Mouse (Mus musculus): ENCODE measurements around the gene Irf3. TPM values are rescaled to one million over a fixed set of nuclear protein-coding genes. Genes with fewer than 3 reads are reported as not detected.
A peak's percentile ranks its signal among the peaks of the same experiment; 100 is the strongest.

The Irf3 gene
- polyA plus RNA-seq (2015; fragmentation: Nextera tagmentation; extraction: Ambion mirVana): 55.7 and 59.8 TPM in 2 replicates

GRCm38 (mm10) chr7:44997231-44997939 lies at the start of gene Irf3:
Gene Irf3 (plus strand): TSS chr7:44997648.
- Histone ChIP-seq H3K9ac (ENCODE audit: low read length) (peak within 1 kb of the TSS; percentile 84), H3K4me2 (replicated peaks; ENCODE audit: low read depth) (peak within 1 kb of the TSS; percentile 79), H3K27me3 (ENCODE audit: control insufficient read depth, insufficient read depth, low read length) (no peaks in the 10 kb centered on the region), H3K36me3 (ENCODE audit: control insufficient read depth, insufficient read depth, low read length) (peaks cover 14% of the 10 kb centered on the region), H3K27ac (replicated peaks) (peak within 1 kb of the TSS; percentile 95), H3K4me3 (ENCODE audit: low read depth, low read length) (peak within 1 kb of the TSS; percentile 67), H3K9me3 (ENCODE audit: control insufficient read depth, low read length) (no peaks in the 10 kb centered on the region), H3K4me1 (replicated peaks; ENCODE audit: control insufficient read depth, insufficient read depth) (peaks cover 8% of the 10 kb centered on the region)
- TF ChIP-seq EP300 (optimal IDR thresholded peaks at IDR 0.05) (no peak), CTCF (IDR thresholded peaks at IDR 0.05; ENCODE audit: low read depth) (no peak)
- WGBS: under 1% methylated on average over 43 of the region's 43 CpGs
- ATAC-seq (ENCODE audit: low FRiP score, low TSS enrichment) (peak; percentile 92), DNase-seq (ENCODE audit: low spot score) (peak; percentile 97)

GRCm38 (mm10) chr7:44949922-44950321 lies 47.5 kb upstream of the Irf3 start:
- TF ChIP-seq CTCF (IDR thresholded peaks at IDR 0.05; ENCODE audit: low read depth): no peak
- no peak for TF ChIP-seq EP300 (optimal IDR thresholded peaks at IDR 0.05)
- H3K36me3 ChIP-seq (ENCODE audit: control insufficient read depth, insufficient read depth, low read length): no peaks in the 10 kb centered on the region
- no peak overlapping the region for H3K9ac ChIP-seq (ENCODE audit: low read length)
- H3K27ac ChIP-seq (replicated peaks): no peak overlapping the region
- H3K4me1 ChIP-seq (replicated peaks; ENCODE audit: control insufficient read depth, insufficient read depth): no peaks in the 10 kb centered on the region
- 68% methylated on average over 6 of the region's 6 CpGs for WGBS
- no peak overlapping the region for H3K4me3 ChIP-seq (ENCODE audit: low read depth, low read length)
- H3K4me2 ChIP-seq (replicated peaks; ENCODE audit: low read depth): no peak overlapping the region
- ATAC-seq (ENCODE audit: low FRiP score, low TSS enrichment): no peak
- no peaks in the 10 kb centered on the region for H3K27me3 ChIP-seq (ENCODE audit: control insufficient read depth, insufficient read depth, low read length)
- no peaks in the 10 kb centered on the region for H3K9me3 ChIP-seq (ENCODE audit: control insufficient read depth, low read length)
- DNase-seq (ENCODE audit: low spot score): no peak

GRCm38 (mm10) chr7:44951960-44952359 lies 45.5 kb upstream of the Irf3 start:
- H3K27ac ChIP-seq (replicated peaks): peak overlapping the region; percentile 86
- H3K4me1 ChIP-seq (replicated peaks; ENCODE audit: control insufficient read depth, insufficient read depth): no peaks in the 10 kb centered on the region
- peak overlapping the region; percentile 90 for H3K4me2 ChIP-seq (replicated peaks; ENCODE audit: low read depth)
- H3K9me3 ChIP-seq (ENCODE audit: control insufficient read depth, low read length): no peaks in the 10 kb centered on the region
- peak; percentile 87 for ATAC-seq (ENCODE audit: low FRiP score, low TSS enrichment)
- peak; percentile 88 for DNase-seq (ENCODE audit: low spot score)
- TF ChIP-seq EP300 (optimal IDR thresholded peaks at IDR 0.05) (no peak), CTCF (IDR thresholded peaks at IDR 0.05; ENCODE audit: low read depth) (no peak)
- H3K4me3 ChIP-seq (ENCODE audit: low read depth, low read length): peak overlapping the region; percentile 52
- no peaks in the 10 kb centered on the region for H3K36me3 ChIP-seq (ENCODE audit: control insufficient read depth, insufficient read depth, low read length)
- WGBS: under 1% methylated on average over 10 of the region's 10 CpGs
- no peaks in the 10 kb centered on the region for H3K27me3 ChIP-seq (ENCODE audit: control insufficient read depth, insufficient read depth, low read length)
- H3K9ac ChIP-seq (ENCODE audit: low read length): peak overlapping the region; percentile 62

- Histone ChIP-seq H3K9ac (ENCODE audit: low read length) (peak overlapping the region; percentile 62), H3K4me2 (replicated peaks; ENCODE audit: low read depth) (peak overlapping the region; percentile 90), H3K9me3 (ENCODE audit: control insufficient read depth, low read length) (no peaks in the 10 kb centered on the region), H3K27ac (replicated peaks) (peak overlapping the region; percentile 86), H3K36me3 (ENCODE audit: control insufficient read depth, insufficient read depth, low read length) (no peaks in the 10 kb centered on the region), H3K4me3 (ENCODE audit: low read depth, low read length) (peak overlapping the region; percentile 52), H3K27me3 (ENCODE audit: control insufficient read depth, insufficient read depth, low read length) (no peaks in the 10 kb centered on the region), H3K4me1 (replicated peaks; ENCODE audit: control insufficient read depth, insufficient read depth) (no peaks in the 10 kb centered on the region)
- 6% methylated on average over 24 of the region's 24 CpGs for WGBS
- peak; percentile 90 for ATAC-seq (ENCODE audit: low FRiP score, low TSS enrichment)
- DNase-seq (ENCODE audit: low spot score): peak; percentile 95
- no peak for TF ChIP-seq EP300 (optimal IDR thresholded peaks at IDR 0.05)
- 0 out of 2 replicates have a peak, but pooled peaks have one; percentile 6 for TF ChIP-seq CTCF (IDR thresholded peaks at IDR 0.05; ENCODE audit: low read depth)
Observed at GRCm38 (mm10) chr7:44952611-44953306, 44.7 kb upstream of the Irf3 start.

GRCm38 (mm10) chr7:44953561-44953960 lies 43.9 kb upstream of the Irf3 start:
- Histone ChIP-seq H3K4me3 (ENCODE audit: low read depth, low read length) (no peak overlapping the region), H3K4me2 (replicated peaks; ENCODE audit: low read depth) (no peak overlapping the region), H3K27me3 (ENCODE audit: control insufficient read depth, insufficient read depth, low read length) (no peaks in the 10 kb centered on the region), H3K9me3 (ENCODE audit: control insufficient read depth, low read length) (no peaks in the 10 kb centered on the region), H3K36me3 (ENCODE audit: control insufficient read depth, insufficient read depth, low read length) (no peaks in the 10 kb centered on the region), H3K9ac (ENCODE audit: low read length) (no peak overlapping the region), H3K4me1 (replicated peaks; ENCODE audit: control insufficient read depth, insufficient read depth) (no peaks in the 10 kb centered on the region), H3K27ac (replicated peaks) (no peak overlapping the region)
- no peak for TF ChIP-seq CTCF (IDR thresholded peaks at IDR 0.05; ENCODE audit: low read depth)
- TF ChIP-seq EP300 (optimal IDR thresholded peaks at IDR 0.05): no peak
- WGBS: 72% methylated on average over 14 of the region's 14 CpGs
- DNase-seq (ENCODE audit: low spot score): no peak
- no peak for ATAC-seq (ENCODE audit: low FRiP score, low TSS enrichment)

Measured in stomach, postnatal 0 days (tissue).